Mouse (Mus musculus): ENCODE results near the gene Lingo2.
"Not testable (repeated sequence)": the region's sequence is repeated elsewhere in the genome, so short reads cannot be mapped to it uniquely, and the experiment has no call there.

Gene Lingo2

GRCm38 (mm10) chr4:36081095-36081852 is 870.3 kb downstream of the Lingo2 start:
- no peak for DNase-seq (ENCODE audit: inconsistent ontology term)

DNA sequence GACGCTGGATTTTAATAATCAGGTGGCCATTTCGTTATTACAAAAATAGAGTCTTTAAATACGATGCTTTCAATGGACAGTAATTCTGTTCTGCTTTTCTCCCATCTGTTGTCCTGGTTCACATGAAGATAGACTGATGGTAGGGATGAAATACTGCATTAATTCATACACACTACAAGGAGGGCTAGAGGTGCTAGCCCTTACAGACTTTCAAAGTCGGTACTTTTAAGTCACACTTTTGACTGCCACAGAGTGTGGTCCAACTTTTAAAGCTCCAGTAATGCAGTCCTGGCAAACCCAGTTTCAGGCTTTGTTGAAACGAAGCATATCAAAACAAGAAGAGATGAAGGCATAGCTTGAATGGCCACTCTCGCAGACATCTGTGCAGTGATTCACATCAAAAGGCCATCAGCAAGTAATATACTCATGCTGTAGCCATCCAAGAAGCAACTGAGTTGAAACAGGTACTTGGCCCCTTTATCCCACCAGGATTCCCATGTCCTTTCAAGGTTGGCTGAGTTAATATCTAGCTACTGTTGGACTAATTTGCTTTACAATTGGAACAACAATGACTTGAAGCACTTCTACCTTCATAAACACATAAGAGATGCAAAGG is 872.5 kb downstream of the Lingo2 start:
- DNase-seq (ENCODE audit: inconsistent ontology term), result no peak

GRCm38 (mm10) chr4:36064701-36065100 is 886.8 kb downstream of the Lingo2 start:
- DNase-seq (ENCODE audit: inconsistent ontology term), result not testable (repeated sequence)

DNA sequence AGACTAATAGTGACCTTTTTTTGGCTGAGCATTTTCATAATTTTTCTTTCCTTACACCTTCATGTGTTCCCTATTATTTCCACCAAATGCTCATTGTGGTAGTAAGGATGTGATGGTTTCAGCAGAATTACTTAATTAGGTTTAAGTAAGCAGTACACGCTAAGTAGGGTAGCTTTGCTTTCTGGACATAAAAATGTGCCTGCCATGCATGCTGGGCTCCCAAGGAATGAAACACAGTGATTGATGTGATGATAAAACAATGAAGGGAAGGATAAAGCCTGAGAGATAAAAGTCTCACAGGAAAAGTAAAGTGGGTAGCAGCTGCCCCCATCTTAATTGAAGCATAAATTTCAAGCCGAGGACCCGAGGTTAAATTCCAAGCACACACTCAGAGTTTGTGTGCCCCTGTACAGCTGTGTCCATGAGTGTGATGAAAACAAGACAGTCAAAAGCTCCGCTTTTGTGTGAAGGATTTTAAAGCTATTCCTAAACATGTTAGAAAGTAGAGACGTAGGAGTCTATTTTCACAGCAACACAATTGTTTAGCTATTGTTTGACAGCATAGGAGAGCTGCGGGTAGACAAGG is 898.7 kb downstream of the Lingo2 start:
- no peak for DNase-seq (ENCODE audit: inconsistent ontology term)

GRCm38 (mm10) chr4:36040361-36040760 is 911.2 kb downstream of the Lingo2 start:
- DNase-seq (ENCODE audit: inconsistent ontology term), result no peak

- DNase-seq (ENCODE audit: inconsistent ontology term), result no peak
Observed at GRCm38 (mm10) chr4:36038742-36039141, 912.8 kb downstream of the Lingo2 start.

GRCm38 (mm10) chr4:36032039-36032438 is 919.5 kb downstream of the Lingo2 start:
- no peak for DNase-seq (ENCODE audit: inconsistent ontology term)

GRCm38 (mm10) chr4:36014181-36014580 is 937.4 kb downstream of the Lingo2 start:
- DNase-seq (ENCODE audit: inconsistent ontology term), result peak; percentile 20

DNA sequence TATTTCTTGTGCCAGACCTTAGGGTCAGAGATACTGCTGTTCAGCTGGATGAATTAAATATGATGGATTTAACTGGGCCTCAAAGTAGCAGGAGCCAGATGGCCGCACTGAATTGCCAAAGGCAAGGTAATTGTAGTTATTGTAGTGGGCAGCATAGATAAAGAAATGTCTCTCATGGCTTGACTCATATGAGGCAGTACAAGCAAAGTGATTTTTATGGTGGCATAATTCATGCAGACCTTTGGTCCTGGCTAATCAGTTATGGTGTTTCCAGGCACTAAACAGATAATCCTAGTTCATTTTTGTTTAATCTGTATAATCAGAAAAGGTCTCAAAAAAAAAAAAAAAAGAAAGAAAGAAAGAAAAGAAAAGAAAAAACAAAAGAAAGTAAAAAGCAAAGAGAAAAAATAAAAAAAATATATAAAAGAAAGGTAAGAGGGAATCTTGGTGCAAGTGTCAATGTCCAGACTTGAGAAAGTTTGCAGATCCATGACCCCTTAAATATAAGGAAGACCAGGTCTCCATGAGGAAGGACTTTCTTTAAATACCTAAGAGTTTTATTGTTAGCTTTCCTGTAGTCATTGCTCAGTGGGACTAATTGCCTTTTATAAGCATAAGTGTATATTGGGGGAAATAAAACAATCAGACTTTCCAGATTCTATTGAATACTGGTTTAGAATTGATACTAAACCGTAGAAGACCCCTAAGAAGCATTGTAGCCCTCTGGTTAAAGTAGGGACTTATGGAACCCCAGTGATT is 959.4 kb downstream of the Lingo2 start:
- no peak for DNase-seq (ENCODE audit: inconsistent ontology term)

DNA sequence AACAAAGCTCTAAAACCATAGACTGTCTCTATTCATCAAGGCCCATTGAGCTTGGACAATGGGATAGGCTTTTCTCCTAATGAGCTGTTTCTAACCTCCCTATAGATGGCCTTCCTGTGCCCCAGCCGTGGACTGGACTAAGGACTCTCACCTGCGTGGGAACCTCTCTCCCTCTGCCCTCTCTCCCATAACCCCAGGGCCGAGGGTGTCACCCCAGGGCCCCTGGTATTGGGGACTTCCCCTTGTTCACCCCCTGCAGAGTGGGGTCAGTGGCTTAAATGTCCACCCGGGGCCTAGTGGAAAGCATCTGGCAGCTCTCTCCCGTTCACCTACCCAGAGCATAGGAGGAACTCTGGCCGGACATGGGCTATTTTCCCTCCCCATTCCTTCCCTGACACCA is 965.5 kb downstream of the Lingo2 start:
- no peak for DNase-seq (ENCODE audit: inconsistent ontology term)

DNA sequence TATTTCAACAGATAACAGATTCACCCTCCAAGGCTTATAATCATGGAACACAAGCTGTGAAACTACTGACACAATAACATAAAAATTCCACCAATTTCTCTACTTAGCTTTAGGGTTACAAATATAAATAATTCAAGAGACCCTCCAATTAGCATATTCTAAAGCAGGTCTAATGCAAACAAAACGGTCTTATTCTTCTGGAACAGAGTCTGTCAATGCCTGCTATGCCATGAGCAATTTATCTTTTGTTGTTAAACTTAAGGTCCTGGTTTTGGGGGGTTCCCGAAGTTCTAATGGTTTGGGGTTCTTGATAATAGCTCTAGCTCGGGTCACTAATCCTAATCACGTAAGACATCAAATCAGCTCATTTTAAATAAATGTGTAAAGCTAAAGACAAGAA is 988.0 kb downstream of the Lingo2 start:
- DNase-seq (ENCODE audit: inconsistent ontology term), result no peak

- no peak for DNase-seq (ENCODE audit: inconsistent ontology term)
Observed at GRCm38 (mm10) chr4:35951894-35952293, 999.7 kb downstream of the Lingo2 start.

GRCm38 (mm10) chr4:35951251-35951650 is 1000.3 kb downstream of the Lingo2 start:
- DNase-seq (ENCODE audit: inconsistent ontology term), result no peak

DNA sequence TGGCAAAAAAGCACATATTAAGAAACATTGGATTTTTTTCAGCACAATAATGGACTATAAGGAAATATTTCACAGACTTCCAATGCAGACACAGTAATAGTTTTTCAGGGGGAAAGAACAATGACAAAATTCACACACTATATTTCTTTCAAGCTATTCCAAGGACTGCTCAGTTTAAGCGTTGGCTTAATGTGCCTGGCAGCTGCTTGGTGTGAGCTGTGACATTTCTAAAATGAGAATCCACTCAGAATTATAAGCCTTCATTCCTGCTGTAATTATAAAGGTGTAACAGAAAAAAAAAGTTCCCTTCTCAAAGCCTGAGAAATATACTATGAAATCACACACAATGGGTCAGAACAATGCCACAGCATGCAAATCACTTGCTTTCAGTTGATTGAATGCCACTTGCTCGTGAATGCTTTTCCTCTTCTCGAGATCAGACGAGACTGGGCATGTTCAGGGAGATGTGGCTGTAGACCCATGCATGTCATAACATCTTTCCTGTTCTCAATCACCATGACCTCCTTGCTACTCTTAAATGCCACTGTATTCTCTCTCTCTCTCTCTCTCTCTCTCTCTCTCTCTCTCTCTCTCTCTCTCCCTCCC is 1017.4 kb downstream of the Lingo2 start:
- DNase-seq (ENCODE audit: inconsistent ontology term), result peak; percentile 12

DNA sequence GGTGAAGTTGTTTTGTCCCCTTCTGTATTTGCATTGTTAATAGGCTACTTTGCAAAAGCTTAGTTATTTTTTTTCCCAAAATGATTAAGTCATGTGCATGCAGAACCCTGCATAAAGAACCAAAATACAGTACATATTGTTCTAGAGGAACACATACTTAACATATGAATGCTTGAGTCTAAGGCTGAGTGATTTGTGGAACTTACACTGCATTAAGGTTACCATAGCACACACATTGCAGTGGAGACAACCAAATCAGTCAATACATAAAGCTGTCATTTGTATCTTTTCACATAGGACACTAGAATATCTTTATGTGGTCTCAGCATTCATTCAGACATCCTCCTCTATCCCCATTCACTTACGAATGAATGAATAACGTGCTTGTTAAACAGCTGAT is 1023.8 kb downstream of the Lingo2 start:
- no peak for DNase-seq (ENCODE audit: inconsistent ontology term)

DNA sequence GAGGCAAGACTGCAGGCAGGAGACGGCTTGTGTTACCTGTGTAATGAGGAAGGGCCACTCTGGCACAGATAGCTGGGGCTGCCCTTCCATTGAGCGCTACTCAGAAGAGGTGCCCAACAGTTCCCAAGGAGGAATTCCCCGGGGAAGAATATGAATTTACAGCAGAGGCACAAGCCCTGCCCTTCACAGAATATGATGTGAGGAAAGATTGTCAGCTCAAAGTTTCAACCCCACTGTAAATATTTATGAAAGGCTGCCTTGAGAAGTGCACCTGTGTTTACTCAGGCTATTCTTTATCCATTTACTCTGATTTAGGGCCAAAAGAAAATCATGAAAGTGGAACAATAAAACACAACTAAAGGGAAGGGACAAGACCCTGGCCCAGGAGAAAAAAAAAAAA is 1034.1 kb downstream of the Lingo2 start:
- DNase-seq (ENCODE audit: inconsistent ontology term), result no peak

DNA sequence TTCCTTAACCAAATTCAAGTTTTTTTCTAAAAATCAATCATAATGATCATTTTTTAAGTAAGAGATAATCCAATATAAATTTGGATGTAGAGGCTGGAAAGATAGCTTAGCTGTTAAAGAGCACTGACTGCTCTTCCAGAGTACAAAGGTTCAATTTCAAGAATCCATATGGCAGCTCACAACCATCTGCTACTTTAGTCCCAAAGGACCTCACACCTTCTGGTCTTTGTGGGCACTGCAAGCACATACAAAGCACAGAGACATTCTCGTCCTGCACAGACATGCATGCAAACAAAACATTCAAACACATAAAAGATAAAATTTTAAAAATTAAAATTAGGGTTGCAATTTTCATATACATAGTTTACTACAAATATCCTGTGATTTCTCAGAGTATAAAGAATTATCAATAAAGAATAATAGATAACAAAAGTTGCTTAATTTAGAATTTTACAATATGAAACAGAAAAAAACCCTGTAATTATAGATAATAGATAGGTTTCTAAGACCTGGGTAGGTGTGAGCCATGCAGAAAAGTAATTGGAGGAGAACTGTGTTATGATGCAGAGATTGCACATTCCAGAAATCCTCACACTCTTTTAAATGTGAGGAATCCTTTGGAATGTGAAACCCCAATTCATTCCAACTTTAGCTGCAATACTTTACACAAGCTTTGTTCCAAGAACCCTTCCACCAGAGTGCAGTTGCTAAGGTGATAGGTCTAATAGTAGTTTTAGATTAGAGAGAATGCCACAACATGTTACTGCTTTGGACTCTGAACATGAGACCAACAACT is 1053.6 kb downstream of the Lingo2 start:
- DNase-seq (ENCODE audit: inconsistent ontology term), result peak; percentile 29

- DNase-seq (ENCODE audit: inconsistent ontology term), result peak; percentile 5
Observed at GRCm38 (mm10) chr4:35885591-35886542, 1065.7 kb downstream of the Lingo2 start.

DNA sequence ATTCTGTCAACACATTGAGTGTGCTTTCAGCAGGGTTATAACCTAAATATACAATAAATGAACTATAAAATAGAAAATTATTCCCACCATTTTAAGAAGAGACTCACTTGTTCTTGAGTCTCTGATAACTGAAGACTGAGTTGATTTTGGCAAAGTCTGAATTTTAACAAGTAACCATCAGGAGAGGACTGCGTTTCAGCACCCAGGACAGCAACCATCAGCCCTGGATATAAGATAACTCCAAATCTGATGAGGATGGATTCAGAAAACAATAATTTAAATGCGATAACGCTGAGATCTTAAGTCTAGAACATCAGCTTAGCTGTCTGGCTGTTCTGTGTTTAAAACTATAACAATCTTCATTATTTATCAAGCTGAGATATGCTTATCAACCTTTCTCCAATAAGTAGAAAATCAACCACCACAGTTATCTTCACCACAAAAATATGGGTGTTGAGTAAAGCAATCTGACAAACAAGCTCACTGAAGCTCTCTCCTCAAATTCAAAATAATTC is 1066.5 kb downstream of the Lingo2 start:
- DNase-seq (ENCODE audit: inconsistent ontology term), result peak; percentile 19

- no peak for DNase-seq (ENCODE audit: inconsistent ontology term)
Observed at GRCm38 (mm10) chr4:35846518-35846917, 1105.0 kb downstream of the Lingo2 start.

All from Muller cell, postnatal 12 days (primary cell).